Mouse (Mus musculus): ENCODE results near the gene Scel. TPM values are rescaled to one million over a fixed set of nuclear protein-coding genes. Genes with fewer than 3 reads are reported as not detected.
"Not testable (repeated sequence)": the region's sequence is repeated elsewhere in the genome, so short reads cannot be mapped to it uniquely, and the experiment has no call there.

Gene Scel
- under 1 TPM in 10 of 26 experiments, not detected in 16; 0.16 to 0.73 (median 0.35) TPM for total RNA-seq (2018; cell fraction: chromatin; rRNA removed)
- total RNA-seq (2018; cell fraction: cytosol; rRNA removed), result under 1 TPM in 18 of 26 experiments, not detected in 8; 0.04 to 0.27 (median 0.14) TPM
- under 1 TPM in 4 of 26 experiments, not detected in 22; 0.24 to 0.37 (median 0.32) TPM for total RNA-seq (2018; cell fraction: nucleus; rRNA removed)
- polyA plus RNA-seq (2018), result 0.20 to 0.27 TPM (median 0.22 TPM) in 3 replicates

DNA sequence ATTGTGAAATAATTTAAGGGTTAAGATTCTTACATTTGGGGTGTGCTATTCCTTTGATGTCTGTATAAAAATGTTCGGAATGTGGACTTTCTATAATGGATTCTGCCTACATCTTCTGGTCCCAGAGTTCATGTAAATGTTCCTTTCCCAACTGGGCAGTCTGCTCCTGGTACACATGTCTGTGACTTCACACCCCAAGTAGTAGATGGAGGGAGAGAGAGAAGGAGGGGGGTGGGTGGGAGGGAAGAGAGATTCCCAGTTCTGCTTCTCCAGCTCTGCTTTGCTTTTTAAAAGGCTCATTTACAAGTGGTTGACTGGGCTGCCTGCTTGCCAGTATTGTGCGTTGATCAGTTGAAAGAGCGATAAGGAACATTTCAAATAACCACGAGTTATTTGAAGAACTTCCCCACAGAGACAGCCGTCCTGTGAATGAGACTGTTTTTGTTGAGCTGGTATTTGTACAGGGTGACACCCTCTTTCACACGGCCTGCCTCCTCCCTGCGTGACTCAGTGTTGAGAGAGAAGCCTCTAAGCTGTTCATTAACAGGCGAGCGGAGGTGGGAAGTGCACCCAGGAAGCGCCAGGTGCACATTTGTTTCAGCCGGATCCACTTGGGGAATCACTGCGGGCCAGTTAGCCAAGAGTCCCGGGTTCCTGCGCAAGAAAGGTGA, at the start of gene Scel:
Scel (plus strand) TSS at position 541 of the 671 bp plus-strand sequence.
- Histone ChIP-seq H3K27ac (no peak within 1 kb of the TSS), H3K4me3 (ENCODE audit: inconsistent target) (no peak within 1 kb of the TSS), H3K79me2 (ENCODE audit: inconsistent target) (no peaks in the 10 kb centered on the region), H3K36me3 (ENCODE audit: inconsistent target) (no peaks in the 10 kb centered on the region)
- WGBS (ENCODE audit: missing documents), result 24% methylated on average over 13 of the region's 14 CpGs

DNA sequence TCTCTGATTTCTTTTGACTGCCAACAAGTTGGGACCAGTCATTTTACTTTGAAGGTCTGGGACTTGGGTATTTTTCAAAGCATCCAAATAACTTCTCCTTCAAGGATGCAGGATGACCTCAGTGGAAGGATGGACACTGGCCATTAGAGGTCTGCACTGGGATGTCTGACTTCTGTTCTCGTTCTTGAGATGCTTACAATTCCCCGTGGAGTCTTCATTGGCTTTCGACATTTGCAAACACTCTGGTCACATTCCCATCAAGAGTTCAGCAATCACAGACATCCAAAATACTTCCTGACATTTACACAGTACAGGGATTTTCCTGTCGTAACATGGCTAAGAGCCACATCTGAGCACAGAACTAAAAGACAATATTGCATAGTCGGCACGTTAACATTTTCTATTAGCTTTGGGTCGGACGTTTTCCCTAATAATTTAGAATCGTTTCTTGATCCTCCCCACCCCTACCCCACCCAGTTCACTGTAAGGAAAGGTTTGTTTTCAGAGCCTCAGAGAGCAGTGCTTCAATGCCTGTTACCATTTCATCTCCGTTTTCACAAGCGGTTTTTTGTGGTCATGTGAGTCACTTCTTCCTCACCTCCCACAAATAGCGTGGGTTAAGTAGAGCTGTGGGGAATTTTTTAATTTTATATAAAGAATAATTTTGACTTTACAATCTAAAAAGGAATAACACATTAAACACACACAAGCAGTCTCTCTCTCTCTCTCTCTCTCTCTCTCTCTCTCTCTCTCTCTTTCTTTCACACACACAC, 44.3 kb upstream of the Scel start:
- H3K36me3 ChIP-seq (ENCODE audit: inconsistent target), result no peaks in the 10 kb centered on the region
- peak overlapping the region; percentile 60 for H3K27ac ChIP-seq
- WGBS (ENCODE audit: missing documents), result 58% methylated on average over 12 of the region's 12 CpGs
- no peaks in the 10 kb centered on the region for H3K79me2 ChIP-seq (ENCODE audit: inconsistent target)
- H3K4me3 ChIP-seq (ENCODE audit: inconsistent target), result peak overlapping the region; percentile 39; the same call in 1 of the 2 replicates

DNA sequence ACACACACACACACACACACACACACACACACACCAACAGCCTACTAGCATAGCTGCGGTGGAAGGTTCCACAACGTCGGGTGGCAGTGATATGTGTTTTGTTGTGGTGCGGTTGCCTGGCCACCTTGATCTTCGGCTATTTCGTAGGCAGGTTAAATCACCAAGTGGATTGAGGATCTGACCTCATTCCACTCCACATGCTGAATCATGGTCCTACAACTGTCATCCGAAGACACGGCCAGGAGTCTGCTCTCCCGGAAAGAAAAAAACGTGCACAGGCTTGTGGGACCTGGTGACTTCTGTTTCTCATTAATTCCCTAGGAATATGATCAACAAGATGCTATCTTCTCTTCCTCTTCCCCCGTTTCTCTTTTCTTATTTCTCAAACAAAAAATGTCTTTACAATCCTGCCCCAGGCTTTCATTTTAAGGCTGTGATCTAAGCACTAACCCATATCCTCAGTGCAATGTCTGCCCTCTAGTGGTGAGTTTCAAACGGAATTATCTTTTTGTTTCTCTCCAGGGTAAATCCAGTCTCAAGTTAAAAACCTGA, 43.6 kb upstream of the Scel start:
- peak overlapping the region; percentile 39 for H3K4me3 ChIP-seq (ENCODE audit: inconsistent target)
- WGBS (ENCODE audit: missing documents), result under 1% methylated on average over 12 of the region's 12 CpGs
- H3K36me3 ChIP-seq (ENCODE audit: inconsistent target), result no peaks in the 10 kb centered on the region
- H3K79me2 ChIP-seq (ENCODE audit: inconsistent target), result no peaks in the 10 kb centered on the region
- peak overlapping the region; percentile 60 for H3K27ac ChIP-seq

DNA sequence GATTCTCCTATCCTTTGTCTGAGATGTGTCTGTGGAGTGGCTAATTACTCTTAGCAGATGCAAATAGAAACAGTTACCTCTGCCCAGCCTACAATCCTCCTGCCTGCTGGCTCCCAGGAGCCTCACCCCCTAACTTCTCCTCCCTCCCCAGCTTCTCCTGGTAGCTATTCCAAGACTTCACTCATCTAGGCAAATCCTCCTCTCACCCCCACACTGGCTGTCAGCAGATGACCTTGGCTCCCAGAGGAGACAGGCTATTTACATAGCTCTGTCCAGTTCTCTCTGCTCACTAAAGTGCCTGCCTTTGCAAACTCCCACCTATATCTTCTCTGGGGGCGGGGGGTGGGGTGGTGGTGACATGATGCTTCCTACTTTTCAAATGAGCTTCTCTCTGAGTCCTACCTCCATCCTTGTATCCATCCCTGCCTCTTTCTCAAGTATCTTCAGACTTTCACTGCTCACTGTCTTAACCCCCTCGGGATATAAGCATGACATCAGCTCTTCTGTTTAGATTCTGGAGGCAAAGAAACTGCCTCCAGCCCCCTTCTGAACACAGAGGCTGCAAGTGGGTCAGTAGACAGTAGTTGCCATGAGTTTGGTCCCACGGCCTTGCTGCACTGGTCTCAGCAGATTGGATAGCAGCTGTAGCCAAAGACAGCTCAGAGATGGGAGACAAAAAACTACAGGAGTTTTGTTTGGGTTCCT, 41.9 kb upstream of the Scel start:
- Histone ChIP-seq H3K36me3 (ENCODE audit: inconsistent target) (no peaks in the 10 kb centered on the region), H3K27ac (no peak overlapping the region), H3K4me3 (ENCODE audit: inconsistent target) (no peak overlapping the region), H3K79me2 (ENCODE audit: inconsistent target) (no peaks in the 10 kb centered on the region)
- WGBS (ENCODE audit: missing documents), result 75% methylated on average over 3 of the region's 3 CpGs

DNA sequence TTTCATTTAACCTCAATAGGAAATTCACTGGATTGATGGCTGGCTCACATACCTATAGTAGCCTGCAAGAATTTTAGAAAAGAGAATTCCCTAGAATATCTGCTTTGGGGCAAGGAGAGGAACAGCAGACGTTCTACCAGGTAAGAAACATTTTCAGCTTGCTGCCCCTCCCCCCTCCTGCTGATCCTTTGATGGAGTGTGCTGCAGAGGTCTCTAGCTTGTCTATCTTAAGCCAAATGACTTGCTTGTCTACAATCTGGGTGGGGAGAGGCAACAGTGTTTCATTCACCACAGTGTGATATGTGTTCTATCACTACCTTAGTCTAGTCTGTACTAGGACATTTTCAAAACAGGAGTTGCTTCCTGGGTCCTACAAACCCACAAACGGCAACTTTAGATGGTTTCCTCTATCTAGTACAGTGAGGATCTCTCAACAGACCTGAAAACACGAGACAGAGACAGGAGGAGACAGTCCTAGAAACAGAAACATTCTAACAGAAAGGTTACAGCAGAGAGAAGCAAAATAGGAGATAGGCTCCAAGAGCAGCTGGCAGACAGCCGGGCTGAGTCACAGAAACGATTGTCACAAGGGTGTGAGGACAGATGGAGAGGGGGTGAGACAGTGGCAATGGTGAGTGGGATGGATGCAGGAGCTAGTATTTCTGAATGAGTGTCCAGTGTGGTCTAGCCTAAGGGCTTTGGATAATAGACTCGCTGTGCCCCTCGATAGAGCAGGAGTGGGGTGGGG, 41.2 kb upstream of the Scel start:
- no peaks in the 10 kb centered on the region for H3K79me2 ChIP-seq (ENCODE audit: inconsistent target)
- H3K4me3 ChIP-seq (ENCODE audit: inconsistent target), result no peak overlapping the region
- H3K36me3 ChIP-seq (ENCODE audit: inconsistent target), result no peaks in the 10 kb centered on the region
- WGBS (ENCODE audit: missing documents), result 61% methylated on average over 6 of the region's 7 CpGs
- H3K27ac ChIP-seq, result no peak overlapping the region

DNA sequence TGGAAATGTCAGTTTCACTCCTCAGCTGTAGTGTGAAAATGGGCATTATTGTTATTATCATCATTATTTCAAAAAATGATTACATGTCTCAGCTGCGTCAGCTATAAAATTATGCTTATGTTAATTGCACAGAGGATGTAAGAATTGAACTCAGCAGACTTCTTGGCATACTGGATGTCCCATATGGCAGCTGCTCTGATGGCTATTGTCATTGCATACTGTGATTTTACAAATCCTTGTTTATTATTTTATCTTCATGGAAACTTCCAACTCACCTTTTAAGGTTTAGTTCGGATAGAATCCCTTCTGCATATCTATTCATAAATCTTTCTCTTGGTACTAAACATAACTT, 40.6 kb upstream of the Scel start:
- Histone ChIP-seq H3K79me2 (ENCODE audit: inconsistent target) (no peaks in the 10 kb centered on the region), H3K27ac (no peak overlapping the region), H3K36me3 (ENCODE audit: inconsistent target) (no peaks in the 10 kb centered on the region), H3K4me3 (ENCODE audit: inconsistent target) (no peak overlapping the region)
- 100% methylated on average over 2 of the region's 2 CpGs for WGBS (ENCODE audit: missing documents)

DNA sequence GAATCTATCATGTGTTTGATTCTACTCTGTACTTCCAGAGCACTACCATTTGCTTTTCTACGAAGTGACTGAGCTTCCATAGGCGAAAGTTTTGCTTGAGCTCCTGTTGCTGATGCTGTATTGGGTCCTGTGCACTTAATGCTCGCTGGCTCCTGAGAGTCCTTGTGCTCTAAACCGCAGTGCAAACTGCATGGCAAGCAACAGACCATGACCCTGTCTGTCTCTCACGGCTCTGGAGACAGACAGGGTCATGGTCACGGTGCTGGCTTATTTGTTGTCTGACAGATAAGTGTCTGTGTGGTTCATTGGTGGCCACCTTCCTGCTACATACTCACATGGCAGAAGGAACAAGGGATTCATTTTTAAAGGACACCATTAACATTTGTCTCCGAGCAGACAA, 37.8 kb upstream of the Scel start:
- Histone ChIP-seq H3K27ac (no peak overlapping the region), H3K36me3 (ENCODE audit: inconsistent target) (no peaks in the 10 kb centered on the region)
- WGBS (ENCODE audit: missing documents), result 96% methylated on average over 7 of the region's 7 CpGs

DNA sequence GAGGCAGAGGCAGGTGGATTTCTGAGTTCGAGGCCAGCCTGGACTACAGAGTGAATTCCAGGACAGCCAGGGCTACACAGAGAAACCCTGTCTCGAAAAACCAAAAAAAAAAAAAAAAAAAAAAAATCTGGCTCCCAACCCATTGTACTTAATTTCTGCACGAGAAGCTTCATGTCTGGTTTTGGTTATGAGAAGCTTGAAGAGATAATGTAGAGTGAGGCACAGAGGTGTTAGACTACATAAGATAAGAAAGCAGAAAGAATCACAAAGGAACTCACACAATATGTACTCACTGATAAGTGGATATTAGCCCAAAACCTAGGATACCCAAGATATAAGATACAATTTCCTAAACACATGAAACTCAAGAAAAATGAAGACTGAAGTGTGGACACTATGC, 36.9 kb upstream of the Scel start:
- not testable (repeated sequence) for H3K4me3 ChIP-seq (ENCODE audit: inconsistent target); H3K79me2 ChIP-seq (ENCODE audit: inconsistent target); H3K27ac ChIP-seq; H3K36me3 ChIP-seq (ENCODE audit: inconsistent target)
- 90% methylated on average over 1 of the region's 3 CpGs for WGBS (ENCODE audit: missing documents)

More for the DNA sequence above, 37.8 kb upstream of the Scel start:
- Histone ChIP-seq H3K4me3 (ENCODE audit: inconsistent target) (no peak overlapping the region), H3K79me2 (ENCODE audit: inconsistent target) (no peaks in the 10 kb centered on the region)

DNA sequence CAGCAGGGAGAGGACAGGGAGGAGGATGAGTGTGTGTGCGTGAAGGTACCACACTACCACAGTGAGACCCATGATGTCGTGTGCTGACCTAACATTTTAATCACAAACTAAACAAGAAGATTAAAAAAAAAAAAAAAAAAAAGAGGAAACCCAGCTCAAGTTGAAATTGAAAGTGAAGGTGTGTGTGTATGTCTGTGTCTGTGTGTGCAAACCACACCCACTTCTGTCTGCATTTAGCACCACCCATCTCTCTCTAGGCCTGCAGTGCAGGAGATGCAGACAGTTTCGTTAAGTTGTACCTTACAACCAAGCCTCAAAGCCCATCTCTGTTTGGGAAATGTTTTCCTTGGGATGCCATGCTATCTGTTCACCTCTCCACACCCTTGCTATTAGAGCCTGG, 35.9 kb upstream of the Scel start:
- Histone ChIP-seq H3K4me3 (ENCODE audit: inconsistent target) (peak overlapping the region; percentile 3; the same call in 1 of the 2 replicates), H3K27ac (peak overlapping the region; percentile 99)
- 35% methylated on average over 2 of the region's 3 CpGs for WGBS (ENCODE audit: missing documents)

DNA sequence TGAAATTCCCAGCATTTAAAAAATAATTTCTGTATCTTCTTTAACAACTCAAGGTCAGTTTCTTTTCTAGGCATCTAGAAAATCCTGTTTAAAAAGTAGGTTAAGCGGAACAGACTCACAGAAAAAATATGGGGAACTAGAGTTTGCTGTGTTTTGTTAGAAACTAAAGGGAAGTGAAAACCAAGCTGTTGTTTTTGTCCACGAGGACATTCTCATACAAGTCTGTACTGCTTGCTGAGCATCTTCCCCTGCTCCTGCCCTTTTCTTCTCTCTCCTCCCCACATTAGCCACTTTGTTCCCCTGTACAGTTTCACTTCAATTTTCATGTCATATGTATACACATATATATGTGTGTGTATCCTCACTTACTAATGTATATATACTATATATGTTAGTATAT, 35.2 kb upstream of the Scel start:
- H3K27ac ChIP-seq, result peak overlapping the region; percentile 99
- no peaks in the 10 kb centered on the region for H3K79me2 ChIP-seq (ENCODE audit: inconsistent target)
- H3K36me3 ChIP-seq (ENCODE audit: inconsistent target), result no peaks in the 10 kb centered on the region
- 0 out of 2 replicates have a peak overlapping the region, but pooled peaks have one; percentile 3 for H3K4me3 ChIP-seq (ENCODE audit: inconsistent target)
- 0% methylated on average over 2 of the region's 2 CpGs for WGBS (ENCODE audit: missing documents)

More for the DNA sequence above, 35.9 kb upstream of the Scel start:
- Histone ChIP-seq H3K79me2 (ENCODE audit: inconsistent target) (no peaks in the 10 kb centered on the region), H3K36me3 (ENCODE audit: inconsistent target) (no peaks in the 10 kb centered on the region)

DNA sequence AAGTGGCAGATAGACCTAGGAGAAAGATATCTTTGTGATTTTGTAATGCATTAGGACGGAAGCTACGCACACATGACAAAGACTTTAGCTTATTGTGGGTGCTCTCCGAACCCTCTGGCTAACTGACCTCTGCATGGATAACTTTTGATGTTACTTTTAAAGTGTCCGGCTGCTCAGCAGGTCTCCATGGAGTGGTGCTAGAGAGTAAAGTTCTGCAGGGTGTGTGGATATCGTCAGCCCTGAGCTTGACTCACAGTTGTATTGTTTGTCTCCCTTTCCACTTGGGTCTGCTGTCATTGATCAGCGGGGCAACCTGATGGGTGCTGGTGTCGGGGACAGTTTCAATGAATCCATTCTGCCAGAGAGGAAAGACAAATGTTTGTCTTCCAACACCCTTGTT, 33.7 kb upstream of the Scel start:
- 69% methylated on average over 7 of the region's 7 CpGs for WGBS (ENCODE audit: missing documents)
- Histone ChIP-seq H3K27ac (no peak overlapping the region), H3K4me3 (ENCODE audit: inconsistent target) (no peak overlapping the region), H3K36me3 (ENCODE audit: inconsistent target) (no peaks in the 10 kb centered on the region), H3K79me2 (ENCODE audit: inconsistent target) (no peaks in the 10 kb centered on the region)

DNA sequence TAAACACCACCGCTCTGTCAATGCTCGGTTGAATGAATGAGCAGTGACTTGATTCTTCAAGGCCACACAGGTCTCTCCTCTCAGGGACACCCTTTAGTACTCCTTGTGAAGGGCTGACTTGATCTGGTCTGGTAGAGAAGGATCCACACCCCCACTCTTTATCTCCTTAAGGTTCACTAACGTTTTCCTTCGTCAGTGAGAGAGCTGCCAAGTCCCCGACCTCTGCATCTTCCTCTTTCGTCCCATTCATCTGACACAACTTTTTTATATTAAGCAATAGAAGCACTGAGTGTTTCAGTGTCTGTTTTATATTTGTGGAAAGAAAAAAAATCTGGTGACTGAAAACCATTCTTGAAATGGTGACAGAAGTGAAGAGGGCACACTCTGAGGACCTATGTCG, 31.6 kb upstream of the Scel start:
- H3K79me2 ChIP-seq (ENCODE audit: inconsistent target), result no peaks in the 10 kb centered on the region
- WGBS (ENCODE audit: missing documents), result 34% methylated on average over 7 of the region's 7 CpGs
- no peak overlapping the region for H3K27ac ChIP-seq
- no peaks in the 10 kb centered on the region for H3K36me3 ChIP-seq (ENCODE audit: inconsistent target)
- no peak overlapping the region for H3K4me3 ChIP-seq (ENCODE audit: inconsistent target)

DNA sequence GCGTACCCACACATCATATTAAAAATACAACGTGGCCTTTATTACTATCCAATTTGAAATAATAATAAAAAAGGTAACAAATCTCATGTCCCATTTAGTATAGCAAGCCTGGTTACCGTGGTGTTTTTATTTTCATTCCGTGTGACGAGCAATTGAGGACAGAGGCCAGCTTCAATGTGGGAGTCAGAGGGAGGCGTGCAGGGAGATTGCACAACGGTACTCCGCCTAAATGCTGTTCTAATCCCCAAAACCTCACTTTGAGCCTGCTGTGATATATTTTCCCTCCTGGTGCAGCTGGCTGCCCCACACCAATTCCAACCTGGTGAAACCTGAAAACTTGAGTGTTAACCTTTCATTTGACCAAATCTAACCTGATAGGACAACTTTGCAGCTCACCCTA, 27.5 kb upstream of the Scel start:
- Histone ChIP-seq H3K4me3 (ENCODE audit: inconsistent target) (no peak overlapping the region), H3K27ac (no peak overlapping the region), H3K79me2 (ENCODE audit: inconsistent target) (no peaks in the 10 kb centered on the region), H3K36me3 (ENCODE audit: inconsistent target) (no peaks in the 10 kb centered on the region)
- 76% methylated on average over 8 of the region's 8 CpGs for WGBS (ENCODE audit: missing documents)

DNA sequence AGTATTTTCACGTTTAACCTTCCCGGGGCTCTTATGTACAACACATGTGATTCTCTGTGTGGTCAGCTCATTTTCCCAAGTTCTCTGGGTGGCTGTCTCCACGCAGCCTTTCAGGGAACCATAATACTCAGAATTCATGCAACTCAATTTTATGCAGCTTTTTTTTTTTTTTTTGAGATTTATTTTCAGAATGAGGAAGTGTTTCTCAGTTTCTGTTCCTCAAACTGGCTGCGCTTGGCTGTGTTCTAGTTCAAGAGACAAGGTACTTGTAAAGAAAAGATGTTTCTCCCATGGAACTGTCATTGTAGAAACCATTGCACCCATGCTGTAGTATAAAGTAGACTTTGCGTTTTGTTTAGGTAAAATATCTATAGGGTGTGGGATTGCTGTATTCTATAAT, 26.2 kb upstream of the Scel start:
- WGBS (ENCODE audit: missing documents), result 2% methylated on average over 5 of the region's 5 CpGs
- Histone ChIP-seq H3K27ac (peak overlapping the region; percentile 70), H3K79me2 (ENCODE audit: inconsistent target) (no peaks in the 10 kb centered on the region), H3K4me3 (ENCODE audit: inconsistent target) (no peak overlapping the region), H3K36me3 (ENCODE audit: inconsistent target) (no peaks in the 10 kb centered on the region)
